In the genomic region with DNA sequence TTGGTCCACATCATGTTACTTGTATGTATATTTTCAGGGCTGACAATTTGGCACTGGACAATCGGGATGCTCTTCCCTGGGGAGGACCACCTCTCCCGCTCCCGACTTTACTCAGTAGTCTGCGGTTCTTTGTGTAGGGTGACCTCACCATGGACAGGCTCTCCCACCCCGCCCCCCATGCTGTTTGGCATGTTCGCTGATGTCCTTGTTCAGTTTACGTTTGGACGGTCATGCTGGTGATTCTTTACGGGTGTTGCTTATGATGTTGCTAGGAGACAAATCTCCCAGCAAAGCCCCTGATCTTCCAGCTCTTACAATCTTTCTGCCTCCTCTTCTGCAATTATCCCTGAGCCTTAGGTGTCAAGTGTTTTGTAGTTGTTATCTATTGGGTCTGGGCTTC, we compare ENCODE assay signal across 29 mouse cellular contexts. TPM values are rescaled to one million over a fixed set of nuclear protein-coding genes. Genes with fewer than 3 reads are reported as not detected.
A peak's percentile ranks its signal among the peaks of the same experiment; 100 is the strongest.
DNase-seq lines count a peak whose midpoint lies in the region; ATAC-seq lines count a peak whose summit lies in the region.
"Had no signal": no experiment of that assay in that cellular context is flagged by ENCODE, and none has a peak within 500 bp of the region (broad histone marks: within the 10 kb centered on the region; RNA-seq: fewer than 3 reads in every experiment).

No protein-coding gene starts in this region.

- peak; percentile 55 for DNase-seq in heart, postnatal 4 days
- DNase-seq in heart, postnatal 14 days, result no peak
- peak; percentile 78 for DNase-seq in midbrain, embryonic 11.5 days (ENCODE audit: low spot score, missing footprints)
- no peak for DNase-seq in midbrain, embryonic 14.5 days
- DNase-seq in retina, postnatal 7 days (ENCODE audit: low read depth, low spot score), result peak; percentile 20
- no peak for DNase-seq in frontal cortex, postnatal 25 days (ENCODE audit: low spot score in 2 of 2)
- no peak for DNase-seq in right cerebral cortex, postnatal 4 days
- DNase-seq: adrenal gland, postnatal 14 days; cerebellum, adult 9-10 months; gastrocnemius, postnatal 25 days; heart, adult 18-20 months; kidney, adult 9 months; kidney, postnatal 14 days; liver had no signal

- H3K9ac ChIP-seq in midbrain, embryonic 11.5 days (ENCODE audit: low read length), result no peak overlapping the region
- no peak overlapping the region for H3K9ac ChIP-seq in midbrain, embryonic 14.5 days (replicated peaks; ENCODE audit: low read length)
- H3K9ac ChIP-seq: embryonic facial prominence, embryonic 15.5 days; heart, embryonic 12.5 days; hindbrain, embryonic 12.5 days; liver, embryonic 15.5 days; midbrain, embryonic 13.5 days; neural tube, embryonic 12.5 days had no signal

- H3K9me3 ChIP-seq in midbrain, embryonic 11.5 days (ENCODE audit: control insufficient read depth, low read length), result no peaks in the 10 kb centered on the region
- H3K9me3 ChIP-seq in midbrain, embryonic 14.5 days (ENCODE audit: control insufficient read depth, low read length), result no peaks in the 10 kb centered on the region
- H3K9me3 ChIP-seq: embryonic facial prominence, embryonic 15.5 days; heart, embryonic 12.5 days; hindbrain, embryonic 12.5 days; limb, embryonic 10.5 days; liver, embryonic 15.5 days; midbrain, embryonic 13.5 days; neural tube, embryonic 12.5 days had no signal

- H3K4me1 ChIP-seq in midbrain, embryonic 11.5 days (ENCODE audit: control insufficient read depth, insufficient read depth, low read length), result peaks cover 3% of the 10 kb centered on the region; the same call in 1 of the 2 replicates
- H3K4me1 ChIP-seq in midbrain, embryonic 14.5 days (ENCODE audit: control insufficient read depth, insufficient read depth, low read length), result peaks cover 3% of the 10 kb centered on the region; the same call in 1 of the 2 replicates
- H3K4me1 ChIP-seq: liver, embryonic 15.5 days had no signal

- H3K4me3 ChIP-seq in midbrain, embryonic 11.5 days (ENCODE audit: low read depth, low read length), result no peak overlapping the region
- no peak overlapping the region for H3K4me3 ChIP-seq in midbrain, embryonic 14.5 days (replicated peaks; ENCODE audit: low read depth, low read length)
- H3K4me3 ChIP-seq: embryonic facial prominence, embryonic 15.5 days; heart, embryonic 12.5 days; hindbrain, embryonic 12.5 days; limb, embryonic 10.5 days; liver, embryonic 15.5 days; midbrain, embryonic 13.5 days; neural tube, embryonic 12.5 days had no signal

- H3K27me3 ChIP-seq in midbrain, embryonic 11.5 days (ENCODE audit: control insufficient read depth, insufficient read depth, low read length), result no peaks in the 10 kb centered on the region
- no peaks in the 10 kb centered on the region for H3K27me3 ChIP-seq in midbrain, embryonic 14.5 days (ENCODE audit: control insufficient read depth, insufficient read depth, low read length)
- H3K27me3 ChIP-seq: embryonic facial prominence, embryonic 15.5 days; heart, embryonic 12.5 days; hindbrain, embryonic 12.5 days; liver, embryonic 15.5 days; midbrain, embryonic 13.5 days; neural tube, embryonic 12.5 days had no signal

- H3K4me2 ChIP-seq in midbrain, embryonic 11.5 days, result no peak overlapping the region
- no peak overlapping the region for H3K4me2 ChIP-seq in midbrain, embryonic 14.5 days (ENCODE audit: low read length)
- H3K4me2 ChIP-seq: embryonic facial prominence, embryonic 15.5 days; heart, embryonic 12.5 days; hindbrain, embryonic 12.5 days; liver, embryonic 15.5 days; midbrain, embryonic 13.5 days; neural tube, embryonic 12.5 days had no signal

- no peaks in the 10 kb centered on the region for H3K36me3 ChIP-seq in midbrain, embryonic 11.5 days (ENCODE audit: control insufficient read depth, insufficient read depth, low read length)
- no peaks in the 10 kb centered on the region for H3K36me3 ChIP-seq in midbrain, embryonic 14.5 days (ENCODE audit: control insufficient read depth, insufficient read depth, low read length)
- H3K36me3 ChIP-seq: embryonic facial prominence, embryonic 15.5 days; heart, embryonic 12.5 days; hindbrain, embryonic 12.5 days; limb, embryonic 10.5 days; liver, embryonic 15.5 days; midbrain, embryonic 13.5 days; neural tube, embryonic 12.5 days had no signal

- 54% methylated on average over 9 of the region's 9 CpGs for WGBS in midbrain, embryonic 11.5 days
- 36% methylated on average over 9 of the region's 9 CpGs for WGBS in midbrain, embryonic 14.5 days

- intact Hi-C loops in heart, postnatal 14 days (cut with DNase I), result no loop called here

- H3K27ac ChIP-seq in midbrain, embryonic 11.5 days (ENCODE audit: low read depth, low read length), result no peak overlapping the region
- no peak overlapping the region for H3K27ac ChIP-seq in midbrain, embryonic 14.5 days (replicated peaks; ENCODE audit: low read depth, low read length)
- H3K27ac ChIP-seq: embryonic facial prominence, embryonic 15.5 days; hindbrain, embryonic 12.5 days; limb, embryonic 10.5 days; liver, embryonic 15.5 days; midbrain, embryonic 13.5 days; neural tube, embryonic 12.5 days had no signal

- no peak for ATAC-seq in midbrain, embryonic 11.5 days (ENCODE audit: low FRiP score)
- ATAC-seq in midbrain, embryonic 14.5 days (ENCODE audit: low FRiP score, low TSS enrichment), result no peak
- ATAC-seq in inflammation-experienced regulatory T-cells, adult 6 months, result no peak
- ATAC-seq: forebrain, embryonic 14.5 days; midbrain, embryonic 13.5 days had no signal

RNA-seq across cellular contexts. Expression of a gene that starts 15.0 kb away (rescaled TPM):
- total RNA-seq in heart, postnatal 4 days (2021), result not detected
- total RNA-seq in heart, postnatal 14 days (2021), result not detected
- not detected in 2 replicates for polyA plus RNA-seq in midbrain, embryonic 11.5 days (2014; fragmentation: Nextera tagmentation; extraction: Ambion mirVana)
- polyA plus RNA-seq in midbrain, embryonic 14.5 days (2014; fragmentation: Nextera tagmentation; extraction: Ambion mirVana), result 0.17 TPM in 1 of 2 replicates, not detected in the other
- polyA plus RNA-seq in inflammation-experienced regulatory T-cells, adult 6 months (2017; shearing (Covaris generic)), result under 1 TPM in 1 of 3 experiments, not detected in 2; 0.27 TPM
- total RNA-seq: adrenal gland, postnatal 14 days; gastrocnemius, postnatal 25 days; heart, adult 18-20 months; heart, postnatal 10 days; layer of hippocampus, adult 18-20 months; left cerebral cortex, adult 8-10 months; megakaryocyte progenitor cell, adult 5-6 weeks had no signal
- polyA plus RNA-seq: embryonic facial prominence, embryonic 15.5 days; forebrain, embryonic 14.5 days; heart, embryonic 12.5 days; hindbrain, embryonic 12.5 days; limb, embryonic 10.5 days; liver, embryonic 15.5 days; midbrain, embryonic 13.5 days; neural tube, embryonic 12.5 days; small intestine, adult 2 months; thymus, postnatal 0 days had no signal

RNA-seq across cellular contexts. Expression of a gene that starts 59.4 kb away (rescaled TPM):
- total RNA-seq in heart, postnatal 4 days (2021), result 10 to 100 TPM; 14.8 to 16.3 TPM
- total RNA-seq in heart, postnatal 14 days (2021), result 10 to 100 TPM; 10.9 to 12.5 TPM
- polyA plus RNA-seq in midbrain, embryonic 11.5 days (2014; fragmentation: Nextera tagmentation; extraction: Ambion mirVana), result 12.4 and 14.3 TPM in 2 replicates
- 15.4 and 16.6 TPM in 2 replicates for polyA plus RNA-seq in midbrain, embryonic 14.5 days (2014; fragmentation: Nextera tagmentation; extraction: Ambion mirVana)
- 1 to 10 TPM; 3.6 to 5.8 (median 5.2) TPM for polyA plus RNA-seq in inflammation-experienced regulatory T-cells, adult 6 months (2017; shearing (Covaris generic))

Comparison
In these comparisons a context has a peak if more than half of its experiments do, and no peak if none do; other contexts are left out.
1. DNase-seq: peak in heart, postnatal 4 days (single experiment), midbrain, embryonic 11.5 days (single experiment) and retina, postnatal 7 days (single experiment); none in heart, postnatal 14 days (0 of 2), midbrain, embryonic 14.5 days (single experiment), frontal cortex, postnatal 25 days (0 of 2) and right cerebral cortex, postnatal 4 days (single experiment).